Mouse (Mus musculus) T-helper 17 cell (primary cell): ENCODE data around the gene Lman2.

Experiments used
- in situ Hi-C, 2 experiments: fragments of 300-600 bp; cut with MboI, MseI; formaldehyde crosslinking; loops; 1 replicate in 1 of 2; 2 replicates in 1 of 2; pipeline ENCODE4 v1.15.1; 2025; ENCODE audit warnings: high pct_unique_total_duplicates in 2 of 2

Gene Lman2

DNA sequence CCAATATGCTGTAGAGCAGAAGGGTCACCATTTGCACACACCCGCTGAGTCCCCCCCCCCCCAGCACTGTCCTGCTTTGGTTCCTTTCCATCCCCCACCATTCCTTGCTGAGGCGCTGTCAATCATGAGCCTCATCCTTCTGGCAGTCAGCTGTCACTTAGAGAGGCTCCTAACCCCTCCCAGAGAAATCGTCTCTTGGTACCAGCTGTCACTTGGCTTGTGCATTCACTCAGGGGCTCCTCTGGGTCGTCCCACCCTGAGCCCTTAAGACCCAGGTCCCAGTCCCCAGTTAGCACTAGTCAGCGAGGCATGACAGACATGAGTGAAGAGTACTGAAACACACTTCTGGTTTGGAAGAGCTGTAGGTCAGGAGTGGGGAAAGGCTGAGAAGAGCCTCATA lies 9.2 kb upstream of the Lman2 start:
- in situ Hi-C loops = no loop called here

DNA sequence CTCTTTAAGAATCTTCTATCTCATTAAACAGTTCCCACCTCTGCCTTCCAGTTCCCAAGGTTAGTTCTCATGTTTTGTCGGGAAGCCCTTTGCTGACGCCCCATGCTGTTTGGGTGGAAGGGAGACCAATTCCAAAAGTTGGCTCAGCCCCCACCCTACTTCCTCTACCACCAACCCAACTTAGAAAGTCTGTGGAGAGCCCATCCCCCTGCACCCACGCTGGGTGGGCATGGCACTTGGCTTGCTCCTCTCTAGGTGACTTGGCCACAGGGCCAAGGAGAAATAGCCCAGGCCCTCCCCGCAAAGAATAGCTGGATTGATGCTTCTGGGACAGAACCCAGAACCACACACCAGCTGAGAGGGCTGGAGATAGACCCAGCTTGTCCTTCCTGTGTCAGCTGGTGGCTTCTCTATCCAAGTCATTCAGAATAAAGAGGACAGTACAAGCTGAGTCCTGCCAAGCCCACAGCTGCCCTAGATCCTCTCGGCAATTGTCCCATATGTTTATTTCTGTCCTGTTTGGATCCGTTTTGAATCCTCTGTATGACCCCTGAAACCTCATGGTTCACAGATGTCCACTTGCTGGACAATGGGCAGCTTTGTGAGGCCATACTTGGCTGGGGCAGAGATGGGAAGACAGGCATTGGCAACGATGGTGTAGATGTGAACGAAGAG lies 8.6 kb upstream of the Lman2 start:
- in situ Hi-C loops = no loop called here

DNA sequence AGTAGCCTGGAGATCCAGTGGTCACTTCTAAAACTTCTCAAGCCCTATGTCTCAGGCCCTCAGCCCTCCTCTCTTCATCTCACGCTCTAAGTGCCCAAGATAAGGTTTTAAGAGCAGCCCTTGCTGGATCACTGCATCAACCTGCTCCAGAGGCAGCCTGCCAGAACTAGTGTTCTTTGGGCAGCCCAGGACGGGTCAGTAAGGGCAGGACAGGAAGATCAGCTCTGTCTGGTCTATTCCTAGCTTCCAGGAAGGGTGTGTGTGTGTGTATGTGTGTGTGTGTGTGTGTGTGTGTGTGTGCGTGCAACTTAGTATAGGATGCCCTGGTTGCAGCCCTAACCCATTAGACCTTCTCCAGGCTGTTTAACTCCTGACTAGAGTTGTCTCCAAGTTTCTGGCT lies 7.7 kb upstream of the Lman2 start:
- in situ Hi-C loops = no loop called here

DNA sequence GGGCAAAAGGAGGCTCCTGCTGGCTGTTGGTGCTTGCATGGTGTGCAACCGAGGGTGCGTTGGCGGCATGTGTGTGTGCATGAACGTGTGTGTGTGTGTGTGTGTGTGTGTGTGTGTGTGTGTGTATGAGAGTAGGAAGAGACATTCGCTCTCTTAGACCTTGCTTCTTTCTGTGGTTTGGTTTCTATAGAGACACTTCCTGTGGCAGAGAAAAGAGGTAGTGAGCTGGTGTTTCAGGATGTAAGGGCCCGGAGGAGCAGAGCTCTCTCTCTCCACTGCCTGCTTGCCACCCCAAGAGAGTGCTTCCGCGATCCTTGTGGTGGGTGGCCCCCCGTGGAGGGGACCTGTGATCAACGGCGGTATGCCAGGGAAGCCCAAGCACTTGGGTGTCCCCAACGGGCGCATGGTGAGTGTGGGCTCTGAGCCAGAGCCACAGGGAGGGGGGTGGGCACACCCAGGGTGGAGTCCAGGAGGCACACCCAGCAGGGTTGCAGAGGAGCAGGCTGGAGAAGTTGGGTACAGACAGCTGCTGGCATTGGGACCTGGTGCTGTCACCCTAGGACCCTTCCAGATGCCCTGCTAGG lies 7.0 kb upstream of the Lman2 start, which contains the start of gene Rgs14:
Gene Rgs14, plus strand, starts transcription at position 202 of the 584 bp plus-strand sequence.
- in situ Hi-C loops = no loop called here

DNA sequence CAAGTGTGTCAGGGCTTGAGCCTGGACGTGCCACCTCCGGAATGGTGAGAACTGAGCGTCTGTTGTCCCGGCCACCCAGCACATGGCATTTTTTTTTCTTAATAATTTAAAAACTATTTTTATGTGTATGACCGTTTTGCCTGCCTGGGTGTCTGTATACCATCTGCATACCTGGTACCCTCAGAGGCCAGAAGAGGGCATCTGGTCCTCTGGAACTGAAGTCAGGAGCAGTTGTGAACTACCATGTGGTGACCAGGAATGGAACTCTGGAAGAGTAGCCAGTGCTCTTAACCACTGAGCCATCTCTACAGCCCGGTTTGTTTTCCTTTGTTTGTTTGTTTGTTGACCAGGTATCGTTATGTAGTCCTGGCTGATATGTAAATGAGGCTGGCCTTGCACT lies 5.8 kb upstream of the Lman2 start:
- in situ Hi-C loops = no loop called here

DNA sequence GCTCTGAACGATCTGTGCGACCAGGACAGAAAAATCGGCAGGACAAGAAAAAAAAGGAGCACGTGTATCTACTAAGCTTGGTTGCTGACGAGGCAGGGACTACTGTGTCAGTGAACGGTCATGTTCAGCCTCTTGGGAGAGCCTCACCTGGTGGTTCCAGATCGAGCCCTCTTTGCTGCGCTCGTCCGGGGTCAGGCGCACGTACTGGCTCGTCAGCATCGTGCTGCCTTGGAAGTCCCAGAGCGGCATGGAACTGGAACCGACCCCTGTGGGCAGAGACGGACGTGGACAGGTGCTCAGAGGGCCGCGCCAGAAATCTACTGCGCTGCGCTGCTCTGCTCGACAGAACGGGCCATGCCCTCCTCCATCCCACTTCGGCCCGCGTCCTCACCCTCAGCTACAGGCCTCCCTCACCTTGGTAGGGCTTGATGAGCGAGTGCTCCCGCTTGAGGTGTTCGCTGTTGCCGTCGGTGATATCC lies 570 bp downstream of the Lman2 start:
- in situ Hi-C loops = no loop called here

DNA sequence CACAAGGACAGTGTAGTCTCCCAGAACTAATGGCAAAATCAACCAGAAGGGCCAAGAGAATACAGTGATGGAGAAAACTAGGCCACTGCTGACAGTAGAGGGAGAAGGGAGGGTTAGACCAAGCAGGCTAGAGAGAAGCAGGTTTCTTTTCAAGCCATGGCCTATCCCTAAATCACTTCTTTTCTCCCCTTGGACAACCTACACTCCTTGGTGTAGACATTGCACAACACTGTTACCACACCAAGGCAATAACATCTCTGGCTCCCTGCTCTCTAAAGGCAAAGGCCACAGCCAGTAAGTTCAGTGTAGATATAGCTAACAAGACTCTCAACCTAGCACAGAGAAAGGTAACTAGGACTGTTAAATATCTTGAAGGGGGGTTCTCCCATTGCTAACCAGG lies 1.4 kb downstream of the Lman2 start:
- in situ Hi-C loops = no loop called here

DNA sequence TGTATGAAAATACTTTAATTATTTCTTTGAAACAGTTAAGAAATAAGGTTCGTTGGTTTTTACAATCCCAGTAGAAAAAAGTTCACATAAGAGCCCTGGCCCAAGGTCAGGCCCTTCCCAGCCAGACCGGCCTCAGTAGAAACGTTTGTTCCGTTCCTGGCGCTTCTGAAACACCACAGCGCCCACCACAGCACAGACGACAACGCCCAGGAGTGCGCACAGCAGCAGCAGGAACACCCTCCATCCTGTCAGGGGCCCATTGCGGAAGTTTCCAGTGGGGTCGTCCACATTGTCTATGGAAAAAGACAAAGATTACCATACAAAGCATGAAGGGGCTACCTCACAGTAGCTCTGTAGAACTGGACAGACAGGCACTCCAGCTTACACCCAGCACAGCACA lies 15.8 kb downstream of the Lman2 start:
- in situ Hi-C loops = no loop called here

DNA sequence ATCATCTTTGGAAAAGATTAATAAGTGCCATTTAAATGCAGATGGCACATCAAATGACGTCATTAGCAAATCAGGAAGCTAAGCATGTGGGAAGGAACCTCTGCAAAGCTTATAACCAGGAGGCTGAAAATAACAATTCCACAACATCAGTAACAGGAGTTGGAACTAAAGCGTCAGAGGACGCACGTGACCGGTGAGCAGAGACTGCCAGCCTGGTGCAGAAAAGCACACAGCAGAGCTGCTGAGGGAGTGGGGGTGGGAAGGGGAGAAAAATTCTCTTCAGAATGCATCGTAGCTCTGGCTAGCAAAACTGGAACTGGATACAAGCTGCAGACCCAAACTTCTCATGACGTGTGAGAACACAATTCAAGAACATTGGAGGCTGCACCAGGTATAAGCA lies 18.3 kb downstream of the Lman2 start:
- in situ Hi-C loops = no loop called here

DNA sequence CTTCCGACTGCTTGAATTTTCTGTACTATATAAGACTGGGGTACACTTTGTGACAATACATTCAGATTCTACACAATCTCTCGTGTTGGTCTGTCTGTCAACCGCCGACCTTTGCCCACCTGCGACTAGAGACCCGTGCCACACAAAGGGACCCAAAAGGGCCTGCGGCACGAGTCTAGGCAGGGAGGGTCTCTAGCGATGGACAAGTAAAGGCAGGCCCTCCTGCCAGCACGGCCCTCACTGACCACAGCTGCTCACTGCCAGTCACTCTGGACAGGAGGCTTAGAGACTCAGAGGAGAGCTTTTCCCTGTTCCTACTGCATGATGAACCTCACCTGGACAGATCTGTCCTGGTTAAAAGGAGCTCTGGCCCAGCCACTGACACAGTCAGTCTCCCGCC lies 20.1 kb downstream of the Lman2 start:
- in situ Hi-C loops = no loop called here

DNA sequence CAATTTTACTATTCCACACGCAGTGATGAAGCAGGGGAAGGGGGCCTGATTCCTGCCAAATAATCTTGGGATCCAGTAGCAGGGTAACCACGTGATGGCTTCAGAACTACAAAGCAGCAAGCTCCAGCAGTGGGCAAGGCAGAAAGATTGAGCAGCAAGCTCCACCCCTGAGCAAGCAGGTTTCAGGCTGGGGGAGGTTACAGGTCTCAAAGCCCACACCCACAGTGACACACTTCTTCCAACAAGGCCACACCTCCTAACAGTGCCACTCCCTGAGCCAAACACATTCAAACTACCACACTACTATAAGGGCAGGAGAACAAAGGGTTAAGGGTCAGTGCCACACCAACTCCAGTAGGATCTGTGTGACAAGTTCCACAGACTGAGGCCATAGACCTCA lies 23.3 kb downstream of the Lman2 start:
- in situ Hi-C loops = no loop called here

DNA sequence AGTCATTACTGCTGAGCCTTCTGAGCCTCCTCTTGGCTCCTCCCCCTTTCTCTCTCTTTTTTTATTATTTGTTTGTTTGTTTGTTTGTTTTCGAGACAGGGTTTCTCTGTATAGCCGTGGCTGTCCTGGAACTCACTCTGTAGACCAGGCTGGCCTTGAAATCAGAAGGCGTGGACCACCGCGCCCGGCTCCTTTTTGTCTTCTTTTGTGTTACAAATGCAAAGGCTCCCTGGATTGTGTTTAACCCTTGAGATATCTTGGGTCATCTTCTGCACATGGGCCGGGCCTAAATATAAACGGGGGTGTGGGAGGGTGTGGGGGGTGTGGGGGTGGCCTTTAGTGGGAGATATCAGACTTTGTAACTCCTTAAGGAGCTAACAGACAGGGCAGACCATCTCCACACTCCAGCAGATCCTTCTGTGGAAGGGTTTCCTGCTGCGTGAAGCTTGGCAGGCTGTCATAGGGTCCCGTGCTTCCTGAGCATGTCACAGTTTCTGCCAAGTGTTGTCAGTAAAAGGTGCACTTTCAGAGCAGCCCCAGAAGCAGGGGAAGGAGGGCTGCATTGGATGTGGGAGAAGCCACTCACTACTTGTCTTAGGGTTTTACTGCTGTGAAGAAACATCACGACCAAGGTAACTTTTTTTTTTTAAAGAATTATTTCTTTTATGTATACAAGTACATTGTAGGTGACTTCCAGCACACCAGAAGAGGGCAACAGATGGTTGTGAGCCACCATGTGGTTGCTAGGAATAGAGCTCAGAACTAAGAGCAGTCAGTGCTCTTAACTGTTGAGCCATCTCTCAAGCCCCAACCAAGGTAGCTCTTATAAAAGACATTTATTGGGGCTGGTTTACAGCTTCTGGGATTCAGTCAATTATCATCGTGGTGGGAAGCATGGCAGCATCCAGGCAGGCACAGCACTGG lies 24.2 kb downstream of the Lman2 start:
- in situ Hi-C loops = no loop called here

DNA sequence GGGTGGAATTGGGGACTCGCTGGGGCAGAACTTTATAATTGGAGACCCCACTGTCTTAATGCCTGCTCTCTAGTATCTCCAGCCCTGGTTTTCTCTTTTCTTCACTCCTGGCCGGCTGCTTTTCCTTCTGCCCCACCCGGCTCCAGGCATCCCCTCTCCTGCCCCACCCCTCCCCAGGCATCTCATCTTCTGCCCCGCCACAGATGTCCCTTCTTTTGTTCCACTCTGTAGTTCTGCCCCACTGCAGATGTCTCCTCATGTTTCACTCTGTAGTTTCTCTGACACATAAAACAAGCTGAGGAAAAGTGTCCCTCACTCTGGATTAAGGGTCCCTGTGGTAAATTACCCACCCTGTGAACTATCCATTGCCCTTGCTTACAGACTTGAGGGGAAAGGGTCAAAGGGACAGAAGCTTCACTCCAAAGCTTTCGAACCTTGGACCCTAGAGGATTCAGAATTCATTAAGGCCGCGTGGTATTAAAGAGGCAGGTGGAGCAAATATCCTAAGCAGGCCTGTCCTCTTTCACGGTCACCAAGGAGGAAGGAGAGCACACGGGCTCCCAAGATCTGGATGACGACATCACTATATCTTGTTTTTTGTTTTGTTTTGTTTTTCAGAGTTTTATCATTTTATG lies 25.1 kb downstream of the Lman2 start:
- in situ Hi-C loops = no loop called here

DNA sequence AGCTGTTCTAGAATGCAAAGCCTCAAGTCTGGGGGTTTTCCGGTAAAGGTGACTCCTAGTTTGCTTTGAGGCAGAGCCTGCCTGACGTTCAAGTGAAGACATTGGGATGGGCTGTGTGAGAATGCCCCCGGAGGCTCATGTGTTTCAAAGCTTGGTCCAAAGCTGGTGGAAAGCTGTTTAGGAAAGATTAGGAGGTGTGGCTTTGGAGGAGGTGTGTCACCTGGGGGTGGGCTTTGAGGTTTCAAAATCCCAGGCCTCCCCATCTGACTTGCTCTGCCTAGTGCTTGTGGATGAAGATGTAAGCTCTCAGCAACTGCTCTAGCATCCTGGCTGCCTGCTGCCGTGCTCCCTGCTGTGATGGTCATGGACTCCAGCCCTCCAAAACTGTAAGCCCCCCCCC lies 26.9 kb downstream of the Lman2 start:
- in situ Hi-C loops = no loop called here

DNA sequence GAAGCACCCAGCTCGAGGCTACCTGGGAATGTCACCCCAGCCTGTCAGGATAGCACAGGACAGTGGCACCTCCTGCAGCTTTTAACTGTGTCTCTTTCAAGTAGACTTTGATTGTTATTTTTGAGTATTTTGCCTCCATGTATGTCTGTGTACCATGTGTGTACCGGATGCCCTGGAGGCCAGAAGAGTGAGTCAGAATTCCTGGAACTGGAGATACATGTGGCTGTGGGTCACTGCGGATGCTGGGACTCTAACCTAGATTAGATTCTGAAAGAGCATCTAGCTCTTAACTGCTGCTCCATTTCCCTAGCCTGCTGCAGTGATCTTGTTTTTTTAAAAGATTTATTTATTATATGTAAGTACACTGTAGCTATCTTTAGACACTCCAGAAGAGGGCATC lies 30.3 kb downstream of the Lman2 start:
- in situ Hi-C loops = no loop called here

DNA sequence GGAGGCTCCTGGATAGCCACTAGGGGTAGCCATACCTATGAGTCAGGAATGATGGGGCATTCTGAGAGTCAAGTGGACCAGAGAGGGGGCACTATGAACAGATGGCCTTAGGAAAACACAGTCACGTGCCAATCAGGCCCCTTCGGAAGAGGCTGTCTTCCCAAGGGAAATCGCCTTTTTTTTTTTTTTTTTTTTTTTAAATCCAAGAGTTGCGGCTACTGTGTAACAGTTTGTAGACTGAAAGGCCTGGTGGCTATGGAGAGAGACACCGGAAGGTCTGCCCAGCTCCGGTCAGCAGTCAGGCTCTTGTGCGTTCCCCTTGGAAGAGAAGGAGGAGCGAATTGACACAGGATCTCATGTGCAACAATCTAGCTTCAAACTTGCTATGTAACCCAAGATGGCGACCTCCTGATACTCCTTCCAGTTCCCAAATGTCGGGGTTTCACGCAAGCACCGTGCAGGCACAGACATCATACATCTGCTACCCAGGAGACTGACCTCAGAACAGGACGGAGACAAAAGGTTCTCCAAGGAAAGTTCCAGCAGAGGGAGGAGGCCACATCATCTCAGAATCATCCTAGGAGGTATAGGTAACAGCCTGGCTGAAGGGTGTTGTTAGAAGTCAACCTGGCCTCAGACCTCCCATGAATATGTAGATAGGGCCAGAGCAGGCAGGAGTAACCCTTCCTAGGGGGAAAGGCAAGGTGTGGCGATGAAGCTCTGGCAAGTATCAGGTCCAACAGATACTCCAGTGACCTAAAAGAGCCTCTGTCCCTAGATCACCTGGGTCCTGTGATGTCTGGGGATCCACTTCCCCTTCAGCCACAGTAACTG lies 31.8 kb downstream of the Lman2 start:
- in situ Hi-C loops = no loop called here

DNA sequence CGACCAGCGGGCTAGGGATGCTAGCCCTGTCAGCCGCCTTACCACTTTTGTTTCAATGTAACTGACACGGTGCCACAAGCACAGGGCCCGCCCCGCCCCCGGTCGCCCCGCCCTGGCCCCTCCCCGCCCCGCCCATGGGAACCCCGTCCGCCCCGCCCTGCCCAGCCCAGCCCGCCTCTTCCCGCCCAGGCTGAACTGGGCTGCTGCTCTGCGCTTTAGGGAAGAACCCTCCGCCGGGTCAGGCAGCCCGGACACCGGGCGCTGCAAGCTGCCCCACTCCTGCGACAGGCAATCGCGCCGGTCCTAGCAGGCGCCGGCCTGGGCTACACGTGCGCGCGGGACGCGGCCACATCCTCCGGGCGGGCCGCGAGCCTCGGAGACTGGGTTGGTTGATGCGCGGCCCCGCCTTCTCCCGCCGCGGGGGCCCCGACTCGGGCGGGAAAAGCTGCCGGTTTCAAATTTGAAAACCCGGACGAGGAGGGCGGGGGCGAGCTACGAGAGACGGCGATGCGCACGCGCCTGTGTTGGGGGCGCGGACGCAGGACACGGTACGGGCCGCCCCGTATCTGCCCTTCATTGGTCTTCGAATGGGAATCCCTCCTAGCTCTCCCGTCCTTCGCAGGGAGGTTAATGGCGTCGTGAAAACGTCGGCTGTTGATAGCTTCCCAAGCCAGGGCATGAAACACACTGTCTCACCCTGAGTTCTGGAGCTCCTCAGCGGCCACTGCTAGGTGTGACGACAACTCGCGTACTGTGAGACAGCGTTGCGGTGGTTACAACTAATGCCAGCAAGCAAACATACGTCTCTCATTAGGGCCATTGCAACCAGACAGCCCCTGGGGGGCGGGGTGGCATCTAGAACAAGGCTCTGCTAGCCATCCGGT lies 32.7 kb downstream of the Lman2 start, which contains the start of gene Mxd3:
Gene Mxd3, minus strand, starts transcription at position 141 of the 884 bp plus-strand sequence.
- in situ Hi-C loops = no loop called here

DNA sequence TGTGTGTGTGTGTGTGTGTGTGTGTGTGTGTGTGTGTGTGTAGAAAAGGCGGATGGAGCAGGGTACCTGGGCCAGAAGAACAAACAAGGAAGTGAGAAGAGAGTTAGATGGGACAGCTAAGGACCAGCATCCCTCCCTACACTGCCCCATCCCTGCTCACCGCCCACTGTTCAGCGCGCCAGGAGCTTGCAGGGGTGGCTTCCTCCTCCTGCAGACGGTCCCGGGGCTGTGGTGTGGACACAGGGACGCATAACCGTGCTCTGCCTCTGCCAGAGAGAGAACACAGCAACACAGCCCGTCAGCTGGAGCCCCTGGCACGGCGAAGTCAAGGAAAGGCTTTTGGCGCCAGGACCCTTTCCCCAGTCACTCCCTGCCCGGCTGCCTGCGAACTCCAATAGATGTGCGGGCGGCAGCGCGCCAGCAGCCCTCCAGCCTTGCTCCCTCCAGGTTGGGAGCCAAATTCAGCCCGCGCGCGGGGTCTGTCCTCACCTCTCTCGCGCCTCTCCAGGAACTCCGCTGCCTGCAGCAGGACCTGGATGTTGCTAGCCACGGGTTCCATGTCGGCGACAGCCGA lies 33.4 kb downstream of the Lman2 start:
- in situ Hi-C loops = no loop called here

DNA sequence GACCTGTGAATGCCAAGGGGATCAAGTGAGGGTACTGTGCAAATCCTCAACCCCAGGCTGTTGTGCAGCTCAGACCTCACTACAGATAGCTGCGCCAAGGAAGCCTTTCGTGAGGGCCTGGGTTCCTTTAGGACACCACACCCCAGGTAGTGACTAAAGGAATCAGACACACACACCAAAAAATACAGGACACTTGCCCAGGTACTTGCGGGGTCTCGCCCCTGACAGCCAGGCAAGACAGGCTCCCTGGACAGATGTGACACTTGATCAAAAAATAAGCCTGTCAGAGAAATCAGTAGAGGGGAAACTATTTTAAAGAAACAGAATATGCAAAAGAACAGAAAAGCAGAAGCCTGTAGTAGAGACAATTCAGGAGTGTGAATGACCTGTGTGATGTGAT lies 33.9 kb downstream of the Lman2 start:
- in situ Hi-C loops = no loop called here

DNA sequence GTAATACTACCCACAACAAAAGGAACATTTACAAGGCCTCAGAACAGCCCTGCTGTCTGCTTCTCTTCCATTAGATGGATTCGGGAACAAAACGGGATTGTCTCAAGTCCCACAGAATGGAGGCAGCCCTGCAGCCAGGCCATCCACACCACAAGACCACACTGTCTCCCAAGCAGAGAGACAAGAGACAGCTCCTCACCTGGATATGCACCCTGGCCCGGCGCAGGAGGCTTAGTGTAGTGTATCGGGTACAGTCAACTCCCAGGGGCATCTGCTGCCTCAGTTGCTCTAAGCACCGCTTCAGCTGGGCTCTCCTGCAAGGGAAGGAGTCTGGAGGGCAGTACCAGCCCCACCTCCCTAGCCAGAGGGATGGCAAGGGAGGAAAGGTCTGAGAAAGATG lies 34.4 kb downstream of the Lman2 start:
- in situ Hi-C loops = no loop called here
